Mouse (Mus musculus) bone marrow, adult 2 months (tissue): ENCODE data around the gene Med14.

Source experiments
- CTCF ChIP-seq: fragments of 200-500 bp; IDR thresholded peaks from 2 replicates; pipeline ENCODE4 v1.5.1; 2011; ENCODE audit warnings: low read length, control low read depth; ENCODE audit not compliant: control insufficient read depth, insufficient read depth
- POLR2A ChIP-seq: fragments of 200-500 bp; IDR thresholded peaks from 2 replicates; pipeline ENCODE4 v1.6.1; 2011; ENCODE audit warnings: low read depth, mild to moderate bottlenecking, control low read depth, low read length, borderline replicate concordance; ENCODE audit not compliant: control insufficient read depth

DNA sequence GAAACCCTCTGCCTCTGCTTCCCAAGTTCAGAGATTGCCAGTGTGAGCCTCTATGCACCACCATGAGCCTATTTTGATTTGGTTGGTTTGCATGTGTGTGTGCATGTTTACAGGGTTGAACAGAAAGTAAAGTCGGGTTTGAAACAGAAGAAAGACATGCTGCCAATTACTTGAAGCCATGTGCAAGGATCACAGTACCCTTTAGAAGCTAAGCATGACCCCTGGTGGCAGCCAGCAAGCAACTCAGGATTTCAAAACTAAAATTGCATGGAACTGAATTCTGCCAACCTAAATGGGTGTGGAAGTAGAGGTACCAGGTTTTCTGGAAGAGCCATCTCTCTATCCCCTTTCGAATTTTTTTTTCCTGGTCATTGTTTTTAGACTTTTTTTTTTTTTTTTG, 33.0 kb upstream of the Med14 start:
- TF ChIP-seq POLR2A (no peak), CTCF (no peak)
